Mouse (Mus musculus): Measurements from ENCODE around the gene Mansc1. TPM values are rescaled to one million over a fixed set of nuclear protein-coding genes. Genes with fewer than 3 reads are reported as not detected.

Gene Mansc1
- total and polyA plus RNA-seq, 3 experiments: not detected

DNA sequence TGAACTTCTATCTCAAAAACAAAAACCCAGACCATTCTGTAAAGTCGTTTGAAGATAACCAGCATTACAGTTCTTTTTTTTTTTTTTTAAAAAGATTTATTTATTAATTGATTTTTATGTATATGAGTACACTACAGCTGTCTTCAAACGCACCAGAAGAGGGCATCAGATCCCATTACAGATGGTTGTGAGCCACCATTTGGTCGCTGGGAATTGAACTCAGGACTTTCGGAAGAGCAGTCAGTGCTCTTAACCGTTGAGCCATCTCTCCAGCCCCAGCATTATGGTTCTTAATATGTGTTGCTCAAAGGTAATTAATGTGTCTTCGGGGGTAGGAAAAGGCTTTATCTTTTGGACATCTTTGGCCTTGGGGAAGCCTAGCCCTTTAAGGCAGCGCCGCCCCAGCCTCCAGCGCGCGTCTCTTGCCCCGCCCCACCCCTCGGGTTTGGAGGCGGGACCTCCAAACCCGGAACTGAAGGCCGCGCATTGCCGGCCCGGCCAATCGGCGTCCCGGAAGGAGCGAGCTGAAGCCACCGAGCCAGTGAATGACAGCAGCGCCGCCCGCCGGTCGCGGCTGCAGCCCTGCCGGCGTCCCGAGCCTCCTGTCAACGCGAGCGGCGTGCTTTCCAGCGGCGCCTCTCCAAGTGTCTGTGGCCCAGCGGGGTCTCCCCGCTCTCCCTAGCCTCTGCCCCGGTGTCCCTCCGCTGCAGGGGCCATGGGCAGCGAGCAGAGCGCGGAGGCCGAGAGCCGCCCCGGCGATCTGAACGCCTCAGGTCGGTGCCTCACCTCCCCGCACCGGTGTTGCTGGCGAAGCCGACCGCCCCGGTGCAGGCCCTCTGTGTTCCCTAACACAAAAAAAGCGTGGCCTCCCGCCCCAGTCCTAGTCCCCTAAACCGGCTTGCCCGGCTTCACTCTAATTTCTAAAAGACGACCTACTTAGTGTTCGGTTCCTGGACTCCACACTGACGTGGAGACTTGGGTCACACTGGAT, 8.5 kb upstream of the Mansc1 start:
- H3K9me3 ChIP-seq (replicated peaks): no peaks in the 10 kb centered on the region
- peaks cover 21% of the 10 kb centered on the region for H3K4me1 ChIP-seq (ENCODE audit: insufficient read depth, low read depth, low read length)
- peaks cover 19% of the 10 kb centered on the region for H3K36me3 ChIP-seq (replicated peaks)
- TF ChIP-seq POLR2AphosphoS5 (IDR thresholded peaks at IDR 0.05; ENCODE audit: insufficient replicate concordance, low read depth, low read length) (no peak), GATA1 (IDR thresholded peaks at IDR 0.05; ENCODE audit: borderline replicate concordance, low read length) (no peak), GATA2 (IDR thresholded peaks at IDR 0.05; ENCODE audit: borderline replicate concordance, low read depth, low read length) (no peak), CTCF (IDR thresholded peaks at IDR 0.05; ENCODE audit: low read depth, low read length) (no peak), TAL1 (conservative IDR thresholded peaks at IDR 0.05; ENCODE audit: low read depth, low read length) (no peak)
- H3K27me3 ChIP-seq (ENCODE audit: insufficient read depth, low read length): no peaks in the 10 kb centered on the region
- H3K4me3 ChIP-seq (ENCODE audit: low read depth, low read length): peak overlapping the region; percentile 88
- DNase-seq (ENCODE audit: low spot score): peak; percentile 92
- ATAC-seq (ENCODE audit: extremely low read depth, insufficient number of reproducible peaks, low FRiP score, poor library complexity, severe bottlenecking): peak; percentile 95

DNA sequence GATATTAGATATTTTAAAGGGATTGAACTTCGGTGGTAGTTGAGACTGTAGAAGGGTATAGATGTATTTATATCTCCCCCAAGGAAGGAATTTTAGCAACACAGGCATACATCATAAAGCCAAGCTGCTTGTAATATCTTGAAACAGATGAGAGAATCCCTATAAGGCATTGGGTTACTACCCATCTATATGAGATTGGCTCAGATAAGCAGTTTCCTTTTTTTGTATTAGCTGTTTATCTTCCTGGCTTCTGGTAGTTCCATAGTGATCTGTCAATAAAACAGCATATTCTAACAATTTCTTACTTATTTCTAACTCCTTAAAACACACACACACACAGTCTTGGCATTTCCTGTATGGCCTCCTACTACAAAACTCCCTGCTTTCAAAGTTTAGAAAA, 7.6 kb upstream of the Mansc1 start:
- no peak for DNase-seq (ENCODE audit: low spot score)
- H3K36me3 ChIP-seq (replicated peaks): peaks cover 10% of the 10 kb centered on the region

DNA sequence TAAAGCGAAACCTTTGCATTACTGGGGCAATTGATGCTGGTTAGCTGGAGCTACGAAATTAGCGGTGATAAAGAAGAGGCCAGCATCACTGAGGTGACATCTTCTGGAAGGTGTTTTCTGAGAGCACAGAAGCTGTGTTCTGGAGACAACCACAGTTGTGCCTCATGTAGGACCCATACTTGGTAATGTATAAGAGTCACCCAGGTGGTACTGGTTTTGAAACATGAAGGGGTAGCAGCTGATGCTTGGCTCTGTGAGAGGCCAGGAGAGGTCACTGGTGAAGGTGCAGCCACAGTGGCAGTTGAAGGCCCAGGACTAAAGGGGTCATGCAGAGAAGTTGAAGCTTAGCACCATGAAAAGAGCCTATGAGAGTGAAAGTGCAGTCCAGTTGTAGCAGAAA, 6.9 kb upstream of the Mansc1 start, which contains the start of gene Borcs5:
TSS of gene Borcs5 (plus strand) at position 301 of the 400 bp plus-strand sequence.
- no peak within 1 kb of the TSS for H3K4me3 ChIP-seq (ENCODE audit: low read depth, low read length)
- TF ChIP-seq GATA2 (IDR thresholded peaks at IDR 0.05; ENCODE audit: borderline replicate concordance, low read depth, low read length): no peak
- no peak for TF ChIP-seq CTCF (IDR thresholded peaks at IDR 0.05; ENCODE audit: low read depth, low read length)
- no peak for TF ChIP-seq GATA1 (IDR thresholded peaks at IDR 0.05; ENCODE audit: borderline replicate concordance, low read length)
- TF ChIP-seq TAL1 (conservative IDR thresholded peaks at IDR 0.05; ENCODE audit: low read depth, low read length): no peak
- TF ChIP-seq POLR2AphosphoS5 (IDR thresholded peaks at IDR 0.05; ENCODE audit: insufficient replicate concordance, low read depth, low read length): no peak
- DNase-seq (ENCODE audit: low spot score): no peak

More for the DNA sequence above, 7.6 kb upstream of the Mansc1 start:
- no peak for ATAC-seq (ENCODE audit: extremely low read depth, insufficient number of reproducible peaks, low FRiP score, poor library complexity, severe bottlenecking)
- Histone ChIP-seq H3K9me3 (replicated peaks) (no peaks in the 10 kb centered on the region), H3K27me3 (ENCODE audit: insufficient read depth, low read length) (no peaks in the 10 kb centered on the region), H3K4me3 (ENCODE audit: low read depth, low read length) (no peak overlapping the region), H3K4me1 (ENCODE audit: insufficient read depth, low read depth, low read length) (peaks cover 21% of the 10 kb centered on the region)
- no peak for TF ChIP-seq TAL1 (conservative IDR thresholded peaks at IDR 0.05; ENCODE audit: low read depth, low read length)
- no peak for TF ChIP-seq GATA1 (IDR thresholded peaks at IDR 0.05; ENCODE audit: borderline replicate concordance, low read length)
- TF ChIP-seq POLR2AphosphoS5 (IDR thresholded peaks at IDR 0.05; ENCODE audit: insufficient replicate concordance, low read depth, low read length): no peak

DNA sequence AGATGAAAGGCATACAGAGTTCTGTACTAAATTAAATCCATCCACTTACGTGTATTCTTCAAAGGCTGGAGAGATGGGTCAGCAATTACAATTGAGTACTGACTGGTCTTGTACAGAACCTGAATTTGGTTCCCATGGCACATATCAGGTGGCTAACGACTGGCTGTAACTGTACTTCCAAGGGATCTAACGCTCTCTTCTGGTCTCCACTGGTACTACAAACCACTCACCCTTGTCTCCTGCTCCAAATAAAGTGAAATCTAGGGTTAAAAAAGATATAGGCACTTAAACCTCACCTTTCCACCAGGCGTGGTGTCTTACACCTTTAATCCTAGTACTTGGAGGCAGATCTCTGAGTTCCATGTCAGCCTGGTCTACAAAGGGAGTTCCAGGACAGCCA, 4.2 kb upstream of the Mansc1 start:
- TF ChIP-seq CTCF (IDR thresholded peaks at IDR 0.05; ENCODE audit: low read depth, low read length): no peak
- no peak for TF ChIP-seq GATA1 (IDR thresholded peaks at IDR 0.05; ENCODE audit: borderline replicate concordance, low read length)
- no peak for TF ChIP-seq POLR2AphosphoS5 (IDR thresholded peaks at IDR 0.05; ENCODE audit: insufficient replicate concordance, low read depth, low read length)
- TF ChIP-seq GATA2 (IDR thresholded peaks at IDR 0.05; ENCODE audit: borderline replicate concordance, low read depth, low read length): no peak
- TF ChIP-seq TAL1 (conservative IDR thresholded peaks at IDR 0.05; ENCODE audit: low read depth, low read length): no peak
- DNase-seq (ENCODE audit: low spot score): no peak
- H3K4me1 ChIP-seq (ENCODE audit: insufficient read depth, low read depth, low read length): peaks cover 12% of the 10 kb centered on the region
- no peaks in the 10 kb centered on the region for H3K36me3 ChIP-seq (replicated peaks)
- no peak overlapping the region for H3K4me3 ChIP-seq (ENCODE audit: low read depth, low read length)
- peaks cover 8% of the 10 kb centered on the region; the same call in 1 of the 2 replicates for H3K27me3 ChIP-seq (ENCODE audit: insufficient read depth, low read length)
- ATAC-seq (ENCODE audit: extremely low read depth, insufficient number of reproducible peaks, low FRiP score, poor library complexity, severe bottlenecking): no peak
- H3K9me3 ChIP-seq (replicated peaks): no peaks in the 10 kb centered on the region

More for the DNA sequence above, 6.9 kb upstream of the Mansc1 start, which contains the start of gene Borcs5:
- peaks cover 21% of the 10 kb centered on the region for H3K4me1 ChIP-seq (ENCODE audit: insufficient read depth, low read depth, low read length)
- peaks cover 4% of the 10 kb centered on the region for H3K36me3 ChIP-seq (replicated peaks)
- no peak for ATAC-seq (ENCODE audit: extremely low read depth, insufficient number of reproducible peaks, low FRiP score, poor library complexity, severe bottlenecking)
- no peaks in the 10 kb centered on the region for H3K9me3 ChIP-seq (replicated peaks)
- H3K27me3 ChIP-seq (ENCODE audit: insufficient read depth, low read length): no peaks in the 10 kb centered on the region

DNA sequence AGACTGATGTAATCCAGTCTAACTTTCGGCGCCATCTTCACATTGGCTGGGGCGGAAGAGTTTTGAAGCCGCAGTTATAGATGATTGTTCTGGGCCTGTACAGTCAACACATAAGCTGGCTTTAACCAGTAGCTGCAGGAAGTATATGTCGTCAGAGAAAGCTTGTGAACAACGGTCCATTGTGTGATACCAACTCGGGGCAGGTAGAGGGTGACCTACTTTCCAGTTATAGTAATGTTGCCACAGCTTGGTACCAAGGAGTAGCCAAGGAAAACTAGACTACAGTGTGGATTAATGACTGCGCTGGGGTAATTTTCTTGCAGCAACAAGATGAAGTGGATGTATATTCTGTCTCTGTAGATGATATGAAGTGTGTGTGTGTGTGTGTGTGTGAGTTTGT, 1.3 kb upstream of the Mansc1 start:
- H3K9me3 ChIP-seq (replicated peaks): no peaks in the 10 kb centered on the region
- no peak for ATAC-seq (ENCODE audit: extremely low read depth, insufficient number of reproducible peaks, low FRiP score, poor library complexity, severe bottlenecking)
- H3K27me3 ChIP-seq (ENCODE audit: insufficient read depth, low read length): peaks cover 20% of the 10 kb centered on the region; the same call in 1 of the 2 replicates
- DNase-seq (ENCODE audit: low spot score): no peak
- no peak overlapping the region for H3K4me3 ChIP-seq (ENCODE audit: low read depth, low read length)
- peaks cover 3% of the 10 kb centered on the region; the same call in 1 of the 2 replicates for H3K4me1 ChIP-seq (ENCODE audit: insufficient read depth, low read depth, low read length)
- H3K36me3 ChIP-seq (replicated peaks): no peaks in the 10 kb centered on the region
- TF ChIP-seq TAL1 (conservative IDR thresholded peaks at IDR 0.05; ENCODE audit: low read depth, low read length): no peak
- TF ChIP-seq POLR2AphosphoS5 (IDR thresholded peaks at IDR 0.05; ENCODE audit: insufficient replicate concordance, low read depth, low read length): no peak
- no peak for TF ChIP-seq GATA2 (IDR thresholded peaks at IDR 0.05; ENCODE audit: borderline replicate concordance, low read depth, low read length)
- no peak for TF ChIP-seq GATA1 (IDR thresholded peaks at IDR 0.05; ENCODE audit: borderline replicate concordance, low read length)
- TF ChIP-seq CTCF (IDR thresholded peaks at IDR 0.05; ENCODE audit: low read depth, low read length): no peak

DNA sequence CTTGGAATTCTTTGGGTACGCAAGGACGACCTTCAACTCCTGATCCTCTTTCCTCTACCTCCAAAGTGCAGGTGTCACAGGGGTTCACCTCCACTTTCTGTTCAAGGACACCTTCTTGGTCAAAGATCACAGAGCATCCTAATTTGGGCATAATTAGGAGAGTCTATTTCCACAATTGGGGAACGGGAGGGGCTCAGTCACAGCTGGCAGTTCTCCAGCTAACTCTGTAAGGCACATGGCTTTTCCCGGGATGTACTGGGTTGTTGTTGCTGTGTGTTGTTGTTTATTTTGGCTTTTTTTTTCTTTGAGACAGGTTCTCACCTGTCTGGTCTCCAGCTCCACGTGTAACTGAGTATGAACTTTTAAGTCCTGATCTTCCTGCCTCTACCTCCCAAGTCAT, 468 bp upstream of the Mansc1 start:
- DNase-seq (ENCODE audit: low spot score) (no peak), ATAC-seq (ENCODE audit: extremely low read depth, insufficient number of reproducible peaks, low FRiP score, poor library complexity, severe bottlenecking) (no peak)
- Histone ChIP-seq H3K36me3 (replicated peaks) (no peaks in the 10 kb centered on the region), H3K9me3 (replicated peaks) (no peaks in the 10 kb centered on the region), H3K4me1 (ENCODE audit: insufficient read depth, low read depth, low read length) (peaks cover 3% of the 10 kb centered on the region; the same call in 1 of the 2 replicates), H3K4me3 (ENCODE audit: low read depth, low read length) (no peak overlapping the region), H3K27me3 (ENCODE audit: insufficient read depth, low read length) (peaks cover 20% of the 10 kb centered on the region; the same call in 1 of the 2 replicates)
- TF ChIP-seq GATA2 (IDR thresholded peaks at IDR 0.05; ENCODE audit: borderline replicate concordance, low read depth, low read length) (no peak), TAL1 (conservative IDR thresholded peaks at IDR 0.05; ENCODE audit: low read depth, low read length) (no peak), CTCF (IDR thresholded peaks at IDR 0.05; ENCODE audit: low read depth, low read length) (no peak), GATA1 (IDR thresholded peaks at IDR 0.05; ENCODE audit: borderline replicate concordance, low read length) (no peak), POLR2AphosphoS5 (IDR thresholded peaks at IDR 0.05; ENCODE audit: insufficient replicate concordance, low read depth, low read length) (no peak)
